Mouse (Mus musculus): ENCODE data around the gene Ankrd13d. TPM values are rescaled to one million over a fixed set of nuclear protein-coding genes. Genes with fewer than 3 reads are reported as not detected.

Ankrd13d gene
- polyA plus RNA-seq, 1 experiment from 2014 or later = 2.0 TPM

GRCm38 (mm10) chr19:4299574-4300270 lies 16.8 kb upstream of the Ankrd13d start:
- peaks cover 48% of the 10 kb centered on the region for H3K4me1 ChIP-seq (ENCODE audit: insufficient read depth, low read depth, low read length)
- H3K9ac ChIP-seq (replicated peaks; ENCODE audit: low read depth) = no peak overlapping the region
- TF ChIP-seq CTCF (IDR thresholded peaks at IDR 0.05) (no peak), EP300 (IDR thresholded peaks at IDR 0.05) (no peak)
- DNase-seq (ENCODE audit: low spot score) (peak; percentile 65), ATAC-seq (peak; percentile 71)
- H3K27ac ChIP-seq (ENCODE audit: low read length) = peak overlapping the region; percentile 47; the same call in 1 of the 2 replicates
- no peaks in the 10 kb centered on the region for H3K9me3 ChIP-seq (ENCODE audit: low read length)
- H3K4me2 ChIP-seq (replicated peaks; ENCODE audit: low read depth, low read length) = no peak overlapping the region
- H3K4me3 ChIP-seq (ENCODE audit: low read depth, low read length) = no peak overlapping the region
- H3K36me3 ChIP-seq (ENCODE audit: insufficient read depth, low read length) = no peaks in the 10 kb centered on the region
- H3K27me3 ChIP-seq (replicated peaks; ENCODE audit: insufficient read depth, low read length) = no peaks in the 10 kb centered on the region
- whole genome bisulfite sequencing = 53% methylated on average over 6 of the region's 6 CpGs

- Histone ChIP-seq H3K9ac (replicated peaks; ENCODE audit: low read depth) (no peak overlapping the region), H3K9me3 (ENCODE audit: low read length) (no peaks in the 10 kb centered on the region), H3K4me3 (ENCODE audit: low read depth, low read length) (no peak overlapping the region), H3K27me3 (replicated peaks; ENCODE audit: insufficient read depth, low read length) (no peaks in the 10 kb centered on the region), H3K36me3 (ENCODE audit: insufficient read depth, low read length) (no peaks in the 10 kb centered on the region), H3K4me2 (replicated peaks; ENCODE audit: low read depth, low read length) (no peak overlapping the region), H3K27ac (ENCODE audit: low read length) (no peak overlapping the region), H3K4me1 (ENCODE audit: insufficient read depth, low read depth, low read length) (peaks cover 42% of the 10 kb centered on the region)
- no peak for TF ChIP-seq CTCF (IDR thresholded peaks at IDR 0.05)
- no peak for TF ChIP-seq EP300 (IDR thresholded peaks at IDR 0.05)
- DNase-seq (ENCODE audit: low spot score) (no peak), ATAC-seq (no peak)
- 88% methylated on average over 7 of the region's 7 CpGs for WGBS
These were observed 16.2 kb upstream of the Ankrd13d start for GRCm38 (mm10) chr19:4299126-4299525.

GRCm38 (mm10) chr19:4298322-4299121 lies 15.6 kb upstream of the Ankrd13d start:
- Histone ChIP-seq H3K9me3 (ENCODE audit: low read length) (no peaks in the 10 kb centered on the region), H3K36me3 (ENCODE audit: insufficient read depth, low read length) (no peaks in the 10 kb centered on the region), H3K27ac (ENCODE audit: low read length) (no peak overlapping the region), H3K4me2 (replicated peaks; ENCODE audit: low read depth, low read length) (no peak overlapping the region), H3K4me3 (ENCODE audit: low read depth, low read length) (no peak overlapping the region), H3K27me3 (replicated peaks; ENCODE audit: insufficient read depth, low read length) (no peaks in the 10 kb centered on the region), H3K9ac (replicated peaks; ENCODE audit: low read depth) (no peak overlapping the region), H3K4me1 (ENCODE audit: insufficient read depth, low read depth, low read length) (peaks cover 38% of the 10 kb centered on the region)
- 82% methylated on average over 17 of the region's 17 CpGs for WGBS
- no peak for DNase-seq (ENCODE audit: low spot score)
- TF ChIP-seq EP300 (IDR thresholded peaks at IDR 0.05) (no peak), CTCF (IDR thresholded peaks at IDR 0.05) (no peak)
- ATAC-seq = no peak

- H3K9ac ChIP-seq (replicated peaks; ENCODE audit: low read depth) = no peak overlapping the region
- peak; percentile 44 for DNase-seq (ENCODE audit: low spot score)
- H3K27me3 ChIP-seq (replicated peaks; ENCODE audit: insufficient read depth, low read length) = no peaks in the 10 kb centered on the region
- no peak for ATAC-seq
- H3K9me3 ChIP-seq (ENCODE audit: low read length) = no peaks in the 10 kb centered on the region
- H3K4me3 ChIP-seq (ENCODE audit: low read depth, low read length) = no peak overlapping the region
- no peak overlapping the region for H3K27ac ChIP-seq (ENCODE audit: low read length)
- TF ChIP-seq CTCF (IDR thresholded peaks at IDR 0.05) = peak; percentile 27; the same call in 1 of the 2 replicates
- no peak for TF ChIP-seq EP300 (IDR thresholded peaks at IDR 0.05)
- WGBS = 73% methylated on average over 5 of the region's 5 CpGs
- no peak overlapping the region for H3K4me2 ChIP-seq (replicated peaks; ENCODE audit: low read depth, low read length)
- H3K4me1 ChIP-seq (ENCODE audit: insufficient read depth, low read depth, low read length) = peaks cover 32% of the 10 kb centered on the region
- H3K36me3 ChIP-seq (ENCODE audit: insufficient read depth, low read length) = no peaks in the 10 kb centered on the region
These were observed 14.9 kb upstream of the Ankrd13d start for GRCm38 (mm10) chr19:4297851-4298250.

GRCm38 (mm10) chr19:4296611-4297010 lies 13.7 kb upstream of the Ankrd13d start:
- no peak for DNase-seq (ENCODE audit: low spot score)
- H3K27me3 ChIP-seq (replicated peaks; ENCODE audit: insufficient read depth, low read length) = no peaks in the 10 kb centered on the region
- ATAC-seq = no peak
- peaks cover 12% of the 10 kb centered on the region for H3K36me3 ChIP-seq (ENCODE audit: insufficient read depth, low read length)
- H3K4me1 ChIP-seq (ENCODE audit: insufficient read depth, low read depth, low read length) = peaks cover 22% of the 10 kb centered on the region
- TF ChIP-seq CTCF (IDR thresholded peaks at IDR 0.05) (no peak), EP300 (IDR thresholded peaks at IDR 0.05) (no peak)
- no peak overlapping the region for H3K9ac ChIP-seq (replicated peaks; ENCODE audit: low read depth)
- no peaks in the 10 kb centered on the region for H3K9me3 ChIP-seq (ENCODE audit: low read length)
- H3K27ac ChIP-seq (ENCODE audit: low read length) = peak overlapping the region; percentile 38; the same call in 1 of the 2 replicates
- no peak overlapping the region for H3K4me2 ChIP-seq (replicated peaks; ENCODE audit: low read depth, low read length)
- 67% methylated on average over 2 of the region's 2 CpGs for WGBS
- H3K4me3 ChIP-seq (ENCODE audit: low read depth, low read length) = no peak overlapping the region

- Histone ChIP-seq H3K9me3 (ENCODE audit: low read length) (no peaks in the 10 kb centered on the region), H3K4me2 (replicated peaks; ENCODE audit: low read depth, low read length) (no peak overlapping the region), H3K4me3 (ENCODE audit: low read depth, low read length) (no peak overlapping the region), H3K9ac (replicated peaks; ENCODE audit: low read depth) (no peak overlapping the region), H3K27me3 (replicated peaks; ENCODE audit: insufficient read depth, low read length) (no peaks in the 10 kb centered on the region), H3K27ac (ENCODE audit: low read length) (peak overlapping the region; percentile 63; the same call in 1 of the 2 replicates), H3K4me1 (ENCODE audit: insufficient read depth, low read depth, low read length) (peaks cover 11% of the 10 kb centered on the region), H3K36me3 (ENCODE audit: insufficient read depth, low read length) (peaks cover 23% of the 10 kb centered on the region)
- 67% methylated on average over 4 of the region's 4 CpGs for WGBS
- ATAC-seq = no peak
- no peak for DNase-seq (ENCODE audit: low spot score)
- TF ChIP-seq CTCF (IDR thresholded peaks at IDR 0.05) (no peak), EP300 (IDR thresholded peaks at IDR 0.05) (no peak)
These were observed 12.5 kb upstream of the Ankrd13d start for GRCm38 (mm10) chr19:4295391-4295790.
